Mouse (Mus musculus) MEL (cell line): ENCODE data around the gene Washc4. TPM values are rescaled to one million over a fixed set of nuclear protein-coding genes. Genes with fewer than 3 reads are reported as not detected.

ENCODE experiments used
- DNase-seq: peaks from one replicate; pipeline ENCODE4 v3.0.0; 2011; ENCODE audit warnings: low read depth, low spot score
- H3K27ac ChIP-seq: 2 replicates; pipeline ENCODE4 v1.5.1; 2012; ENCODE audit warnings: low read depth, mild to moderate bottlenecking, control low read depth, low read length, moderate library complexity; ENCODE audit not compliant: control insufficient read depth
- H3K27me3 ChIP-seq, 2 experiments: fragments of 150-350 bp in 1 of 2; sonication (generic) in 1 of 2; 2 replicates each; pipeline ENCODE4 v1.6.1; 2012; ENCODE audit warnings: low read length in 2 of 2, mild to moderate bottlenecking in 2 of 2, improper control_type of control experiment in 1 of 2, moderate library complexity in 1 of 2; ENCODE audit not compliant: insufficient read depth in 2 of 2, control insufficient read depth in 1 of 2
- H3K36me3 ChIP-seq, 2 experiments: 2 replicates each; pipeline ENCODE4 v1.6.1; 2012 to 2014; ENCODE audit warnings: low read length in 2 of 2, improper control_type of control experiment in 1 of 2, inconsistent platforms in 1 of 2, mild to moderate bottlenecking in 1 of 2; ENCODE audit not compliant: insufficient read depth in 2 of 2, control insufficient read depth in 1 of 2
- H3K4me1 ChIP-seq, 2 experiments: fragments of 150-350 bp in 1 of 2; sonication (generic) in 1 of 2; 2 replicates each; pipeline ENCODE4 v1.6.1; 2012; ENCODE audit warnings: low read length in 2 of 2, improper control_type of control experiment in 1 of 2, mild to moderate bottlenecking in 1 of 2; ENCODE audit not compliant: insufficient read depth in 2 of 2, control insufficient read depth in 1 of 2
- H3K4me3 ChIP-seq, 2 experiments: fragments of 150-350 bp in 1 of 2; sonication (generic) in 1 of 2; 2 replicates each; pipeline ENCODE4 v1.5.1; 2012; ENCODE audit warnings: low read depth in 2 of 2, low read length in 2 of 2, mild to moderate bottlenecking in 2 of 2, moderate library complexity in 2 of 2, control low read depth in 1 of 2, improper control_type of control experiment in 1 of 2; ENCODE audit not compliant: control insufficient read depth in 1 of 2, insufficient read depth in 1 of 2
- H3K79me2 ChIP-seq: 2 replicates; pipeline ENCODE4 v1.6.1; 2012; ENCODE audit warnings: mild to moderate bottlenecking, low read length, moderate library complexity; ENCODE audit not compliant: control insufficient read depth, poor library complexity, insufficient read depth
- H3K9ac ChIP-seq: 2 replicates; pipeline ENCODE4 v1.6.1; 2012; ENCODE audit warnings: low read depth, mild to moderate bottlenecking, control low read depth, low read length, moderate library complexity; ENCODE audit not compliant: control insufficient read depth, poor library complexity, severe bottlenecking
- H3K9me3 ChIP-seq: fragments of 150-350 bp; sonication (generic); replicated peaks from 2 replicates; pipeline ENCODE4 v1.6.1; 2012; ENCODE audit warnings: mild to moderate bottlenecking, low read length, improper control_type of control experiment, moderate library complexity; ENCODE audit not compliant: insufficient read depth
- BHLHE40 ChIP-seq: IDR thresholded peaks from 2 replicates; pipeline ENCODE4 v1.6.1; 2012; ENCODE audit warnings: low read depth, mild to moderate bottlenecking, inconsistent platforms, low read length, improper control_type of control experiment, borderline replicate concordance
- CHD1 ChIP-seq: IDR thresholded peaks from 2 replicates; pipeline ENCODE4 v1.6.1; 2012; ENCODE audit warnings: low read depth, mild to moderate bottlenecking, inconsistent platforms, low read length, improper control_type of control experiment
- CTCF ChIP-seq, 3 experiments: IDR thresholded peaks in 2 of 3; conservative IDR thresholded peaks in 1 of 3; 2 replicates each; pipeline ENCODE4 v1.5.1; 2011 to 2012; ENCODE audit warnings: low read length in 3 of 3, low read depth in 2 of 3, mild to moderate bottlenecking in 2 of 3, improper control_type of control experiment in 1 of 3, inconsistent platforms in 1 of 3, mixed read lengths in 1 of 3, moderate library complexity in 1 of 3; ENCODE audit not compliant: control insufficient read depth in 1 of 3, insufficient read depth in 1 of 3, poor library complexity in 1 of 3, severe bottlenecking in 1 of 3
- E2F4 ChIP-seq: IDR thresholded peaks from 2 replicates; pipeline ENCODE4 v1.6.1; 2011; ENCODE audit warnings: low read depth, low read length, improper control_type of control experiment, borderline replicate concordance
- EP300 ChIP-seq, 2 experiments: IDR thresholded peaks; 2 replicates each; pipeline ENCODE4 v1.6.1; 2011; ENCODE audit warnings: improper control_type of control experiment in 2 of 2, low read length in 2 of 2, low read depth in 1 of 2, mild to moderate bottlenecking in 1 of 2
- ETS1 ChIP-seq: IDR thresholded peaks from 2 replicates; pipeline ENCODE4 v1.6.1; 2012; ENCODE audit warnings: low read depth, mild to moderate bottlenecking, inconsistent platforms, low read length, improper control_type of control experiment, moderate library complexity
- GATA1 ChIP-seq: IDR thresholded peaks from 2 replicates; pipeline ENCODE4 v1.6.1; 2011; ENCODE audit warnings: low read depth, low read length, improper control_type of control experiment
- KAT2A ChIP-seq: conservative IDR thresholded peaks from 2 replicates; pipeline ENCODE4 v1.6.1; 2012; ENCODE audit warnings: low read depth, low read length, improper control_type of control experiment, inconsistent platforms
- MAX ChIP-seq: IDR thresholded peaks from 2 replicates; pipeline ENCODE4 v1.6.1; 2011; ENCODE audit warnings: low read length, improper control_type of control experiment
- MAZ ChIP-seq: IDR thresholded peaks from 2 replicates; pipeline ENCODE4 v1.6.1; 2012; ENCODE audit warnings: low read depth, mild to moderate bottlenecking, inconsistent platforms, low read length, improper control_type of control experiment
- MEF2A ChIP-seq: IDR thresholded peaks from 2 replicates; pipeline ENCODE4 v1.6.1; 2014; ENCODE audit warnings: low read depth, mild to moderate bottlenecking, inconsistent platforms, low read length, improper control_type of control experiment; ENCODE audit not compliant: poor library complexity, insufficient replicate concordance, severe bottlenecking; ENCODE audit errors: extremely low read depth
- MXI1 ChIP-seq: IDR thresholded peaks from 2 replicates; pipeline ENCODE4 v1.6.1; 2011; ENCODE audit warnings: mild to moderate bottlenecking, low read depth, low read length, improper control_type of control experiment
- MYC ChIP-seq: IDR thresholded peaks from 2 replicates; pipeline ENCODE4 v1.6.1; 2011; ENCODE audit warnings: low read depth, mild to moderate bottlenecking, low read length, improper control_type of control experiment, moderate library complexity
- POLR2A ChIP-seq, 2 experiments: IDR thresholded peaks; 2 replicates each; pipeline ENCODE4 v1.6.1; 2011 to 2012; ENCODE audit warnings: low read length in 2 of 2, mild to moderate bottlenecking in 2 of 2, control low read depth in 1 of 2, improper control_type of control experiment in 1 of 2, low read depth in 1 of 2, moderate library complexity in 1 of 2; ENCODE audit not compliant: control insufficient read depth in 1 of 2, insufficient read depth in 1 of 2, poor library complexity in 1 of 2
- POLR2AphosphoS2 ChIP-seq: IDR thresholded peaks from 2 replicates; pipeline ENCODE4 v1.6.1; 2011; ENCODE audit warnings: low read length, improper control_type of control experiment
- RAD21 ChIP-seq: IDR thresholded peaks from 2 replicates; pipeline ENCODE4 v1.6.1; 2011; ENCODE audit warnings: mild to moderate bottlenecking, low read depth, low read length, improper control_type of control experiment
- SIN3A ChIP-seq: IDR thresholded peaks from 2 replicates; pipeline ENCODE4 v1.6.1; 2012; ENCODE audit warnings: low read length, improper control_type of control experiment, inconsistent platforms
- SMC3 ChIP-seq: IDR thresholded peaks from 2 replicates; pipeline ENCODE4 v1.6.1; 2011; ENCODE audit warnings: low read depth, low read length, improper control_type of control experiment
- TAL1 ChIP-seq: IDR thresholded peaks from 2 replicates; pipeline ENCODE4 v1.6.1; 2012; ENCODE audit warnings: mild to moderate bottlenecking, inconsistent platforms, low read length, moderate library complexity, mixed read lengths
- USF1 ChIP-seq: IDR thresholded peaks from 2 replicates; pipeline ENCODE4 v1.6.1; 2014; ENCODE audit warnings: low read depth, mild to moderate bottlenecking, inconsistent platforms, low read length, improper control_type of control experiment, moderate library complexity
- USF2 ChIP-seq, 2 experiments: IDR thresholded peaks; 2 replicates each; pipeline ENCODE4 v1.6.1; 2011 to 2012; ENCODE audit warnings: improper control_type of control experiment in 2 of 2, low read length in 2 of 2, borderline replicate concordance in 1 of 2, inconsistent platforms in 1 of 2, low read depth in 1 of 2, mild to moderate bottlenecking in 1 of 2; ENCODE audit not compliant: insufficient read depth in 1 of 2
- ZC3H11A ChIP-seq: IDR thresholded peaks from 2 replicates; pipeline ENCODE4 v1.6.1; 2012; ENCODE audit warnings: low read depth, mild to moderate bottlenecking, inconsistent platforms, low read length, improper control_type of control experiment
- ZKSCAN1 ChIP-seq: IDR thresholded peaks from 2 replicates; pipeline ENCODE4 v1.6.1; 2012; ENCODE audit warnings: low read depth, mild to moderate bottlenecking, inconsistent platforms, low read length, improper control_type of control experiment, moderate library complexity
- ZNF384 ChIP-seq: IDR thresholded peaks from 2 replicates; pipeline ENCODE4 v1.6.1; 2012; ENCODE audit warnings: low read depth, mild to moderate bottlenecking, inconsistent platforms, low read length, improper control_type of control experiment
- polyA plus RNA-seq, 2 experiments: library from polyadenylated mRNA; stranded (reverse) in 1 of 2; unstranded in 1 of 2; fragments of >175 nt in 1 of 2; fragments of >200 nt in 1 of 2; gene quantifications; 2 replicates each; pipeline versions ENCODE4 v1.2.1 to v1.2.4; 2012; ENCODE audit warnings: low replicate concordance in 2 of 2, low read depth in 1 of 2; ENCODE audit not compliant: insufficient read length in 2 of 2, insufficient read depth in 1 of 2, missing spikeins in 1 of 2
- total RNA-seq: library from RNA; depleted of rRNA; stranded (reverse); fragments of 300-350 nt; gene quantifications from 2 replicates; pipeline ENCODE4 v1.2.3, GENCODE M21; 2012

Gene Washc4
- total and polyA plus RNA-seq, 3 experiments, result 13.6 to 16.2 TPM; not detected in 1

DNA sequence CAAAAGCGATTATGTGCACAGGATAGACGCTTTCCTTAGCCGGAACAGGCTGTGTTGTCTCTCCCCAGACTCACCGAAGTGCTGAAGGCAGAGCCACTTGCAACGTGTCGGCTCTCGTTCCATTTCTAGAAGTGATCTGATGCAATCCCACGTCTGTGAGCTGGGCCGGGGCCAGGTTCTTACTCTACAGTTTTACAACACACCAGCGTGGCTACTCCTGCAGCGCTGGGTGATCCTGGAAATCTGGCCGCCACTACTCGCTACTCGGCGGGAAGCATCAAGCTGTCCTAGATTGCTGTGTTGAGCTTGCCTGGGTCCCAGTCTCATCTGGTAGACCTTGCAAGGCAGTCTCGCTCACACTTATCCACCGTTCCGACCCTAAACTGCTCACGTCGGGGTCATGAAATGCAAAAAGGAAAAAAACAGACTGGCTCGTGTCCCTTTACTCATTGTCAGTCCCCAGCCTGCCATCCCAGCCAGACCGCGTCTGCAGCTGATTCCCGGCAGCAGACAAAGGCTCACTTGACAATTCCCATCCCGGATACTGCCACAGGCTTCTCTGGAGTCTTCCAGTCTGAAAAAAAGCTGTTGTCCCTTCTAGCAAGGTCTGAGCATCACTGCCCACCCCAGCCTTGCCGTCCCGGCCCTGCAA lies 10.2 kb upstream of the Washc4 start:
- Histone ChIP-seq H3K36me3 (peaks cover 0 to 9% of the 10 kb centered on the region in 2 experiments; a peak in 2 of 4 replicates), H3K27ac (peak overlapping the region; percentile 6; the same call in 1 of the 2 replicates), H3K79me2 (no peaks in the 10 kb centered on the region), H3K4me1 (peaks cover 2 to 14% of the 10 kb centered on the region in 2 experiments; a peak in 3 of 4 replicates), H3K9me3 (no peaks in the 10 kb centered on the region), H3K9ac (peak overlapping the region; percentile 69), H3K4me3 (peak overlapping the region; percentile 71 to 90), H3K27me3 (no peaks in the 10 kb centered on the region)
- TF ChIP-seq MXI1 (peak; percentile 35; the same call in 1 of the 2 replicates), RAD21 (no peak), SIN3A (peak; percentile 4; the same call in 1 of the 2 replicates), MYC (peak; percentile 54; the same call in 1 of the 2 replicates), KAT2A (0 out of 2 replicates have a peak, but pooled peaks have one; percentile 22), MAX (peak; percentile 54; the same call in 1 of the 2 replicates), POLR2A (IDR thresholded peaks at IDR 0.05; ENCODE audit: control insufficient read depth in 1 of 2, insufficient read depth in 1 of 2, low read depth in 1 of 2, low read length in 2 of 2, poor library complexity in 1 of 2) (peak in 1 of 2 experiments; percentile 32; a peak in 1 of 4 replicates), CHD1 (no peak)
- peak; percentile 75 for DNase-seq

DNA sequence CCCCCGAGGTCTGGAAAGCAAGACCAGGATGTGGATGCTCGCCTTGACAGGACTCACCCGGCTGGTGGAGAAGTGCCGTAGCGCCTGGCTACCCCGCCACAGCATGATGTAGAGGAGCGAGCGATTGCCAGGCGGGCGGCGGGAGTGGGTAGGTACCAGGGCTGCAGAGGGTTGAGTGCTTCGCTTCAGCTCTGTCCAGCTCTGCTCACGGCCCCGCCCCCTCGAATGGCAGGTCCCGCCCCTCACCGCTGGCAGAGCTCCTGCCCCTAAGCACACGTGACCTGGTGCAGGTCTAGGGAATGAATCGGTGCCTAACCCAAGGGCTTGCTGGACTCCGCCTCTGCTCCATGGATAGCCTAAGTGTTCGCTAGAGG lies 9.7 kb upstream of the Washc4 start, which contains the start of gene Aldh1l2:
Gene Aldh1l2, minus strand, starts transcription at position 231 of the 374 bp plus-strand sequence.
- H3K4me1 ChIP-seq, result peaks cover 2 to 14% of the 10 kb centered on the region in 2 experiments; a peak in 3 of 4 replicates
- DNase-seq, result peak; percentile 84
- peak within 1 kb of the TSS; percentile 6; the same call in 1 of the 2 replicates for H3K27ac ChIP-seq
- no peaks in the 10 kb centered on the region for H3K9me3 ChIP-seq
- H3K36me3 ChIP-seq, result peaks cover 0 to 9% of the 10 kb centered on the region in 2 experiments; a peak in 2 of 4 replicates
- H3K79me2 ChIP-seq, result no peaks in the 10 kb centered on the region
- peak within 1 kb of the TSS; percentile 69 for H3K9ac ChIP-seq
- peak within 1 kb of the TSS; percentile 71 to 90 for H3K4me3 ChIP-seq
- no peaks in the 10 kb centered on the region for H3K27me3 ChIP-seq
- TF ChIP-seq GATA1, result no peak
- no peak for TF ChIP-seq SMC3
- TF ChIP-seq MYC, result no peak
- no peak for TF ChIP-seq E2F4
- TF ChIP-seq ZKSCAN1, result no peak
- TF ChIP-seq MEF2A, result no peak
- no peak for TF ChIP-seq ETS1
- no peak for TF ChIP-seq CTCF (IDR thresholded peaks at IDR 0.05 in 2 of 3, conservative IDR thresholded peaks at IDR 0.05 in 1 of 3; ENCODE audit: control insufficient read depth in 1 of 3, insufficient read depth in 1 of 3, low read depth in 2 of 3, low read length in 3 of 3, poor library complexity in 1 of 3, severe bottlenecking in 1 of 3)
- no peak for TF ChIP-seq TAL1
- TF ChIP-seq MAZ, result peak; percentile 65; the same call in 1 of the 2 replicates
- no peak for TF ChIP-seq ZC3H11A
- peak; percentile 83 for TF ChIP-seq MAX
- TF ChIP-seq USF2 (IDR thresholded peaks at IDR 0.05; ENCODE audit: borderline replicate concordance in 1 of 2, insufficient read depth in 1 of 2, low read depth in 1 of 2, low read length in 2 of 2), result peak; percentile 27 to 82; a peak in 3 of 4 replicates
- TF ChIP-seq KAT2A, result no peak
- TF ChIP-seq BHLHE40, result peak; percentile 54; the same call in 1 of the 2 replicates
- no peak for TF ChIP-seq POLR2AphosphoS2
- peak; percentile 55 for TF ChIP-seq MXI1
- TF ChIP-seq ZNF384, result no peak
- TF ChIP-seq POLR2A (IDR thresholded peaks at IDR 0.05; ENCODE audit: control insufficient read depth in 1 of 2, insufficient read depth in 1 of 2, low read depth in 1 of 2, low read length in 2 of 2, poor library complexity in 1 of 2), result no peak; a peak in 1 of 4 replicates
- TF ChIP-seq EP300 (IDR thresholded peaks at IDR 0.05; ENCODE audit: low read depth in 1 of 2, low read length in 2 of 2), result no peak
- TF ChIP-seq USF1, result peak; percentile 97
